In the genomic region with DNA sequence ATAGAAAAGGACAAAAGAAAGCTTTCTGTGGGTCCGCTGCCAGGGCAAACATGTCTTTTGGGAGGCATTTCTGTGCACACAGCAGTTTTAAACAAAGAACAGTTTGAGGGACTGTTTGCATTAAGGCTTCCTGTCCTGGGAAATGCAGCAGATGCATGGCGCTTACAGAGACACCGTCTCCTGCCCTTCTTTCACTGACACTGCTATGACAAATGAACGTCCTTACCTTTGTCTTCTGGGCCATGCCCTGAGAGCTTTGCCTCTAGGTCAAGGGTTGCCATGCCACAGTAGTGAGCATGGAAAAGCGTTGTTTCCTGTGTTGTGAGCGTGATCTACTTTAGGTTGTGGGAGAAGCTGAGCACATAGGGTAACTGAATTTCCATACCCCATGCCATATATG, we compare ENCODE assay signal across 22 mouse cellular contexts. TPM values are rescaled to one million over a fixed set of nuclear protein-coding genes. Genes with fewer than 3 reads are reported as not detected.
DNase-seq lines count a peak whose midpoint lies in the region; ATAC-seq and TF ChIP-seq lines count a peak whose summit lies in the region.
"Had no signal": no experiment of that assay in that cellular context is flagged by ENCODE, and none has a peak within 500 bp of the region (broad histone marks: within the 10 kb centered on the region; RNA-seq: fewer than 3 reads in every experiment).

No protein-coding gene starts in this region.

- H3K4me3 ChIP-seq in gastrocnemius, adult 2 months = no peak overlapping the region
- H3K4me3 ChIP-seq in lung, embryonic 15.5 days = no peak overlapping the region
- peak overlapping the region in 1 of 3 experiments; percentile 22 for H3K4me3 ChIP-seq in CH12.LX (replicated peaks in 1 of 3; ENCODE audit: low read depth in 2 of 3, low read length in 2 of 3, poor library complexity in 1 of 3)
- H3K4me3 ChIP-seq: erythroblast, embryonic 14.5 days; forebrain, embryonic 13.5 days; heart, adult 2 months; hindbrain, embryonic 15.5 days; limb, embryonic 12.5 days; liver, embryonic 12.5 days; neural tube, embryonic 13.5 days had no signal

- H3K36me3 ChIP-seq in lung, embryonic 15.5 days = no peaks in the 10 kb centered on the region
- peaks cover 0 to 48% of the 10 kb centered on the region in 2 experiments for H3K36me3 ChIP-seq in CH12.LX (replicated peaks in 1 of 2; ENCODE audit: control insufficient read depth in 1 of 2, insufficient read depth in 1 of 2, low read length in 1 of 2)
- H3K36me3 ChIP-seq: hindbrain, embryonic 15.5 days; limb, embryonic 12.5 days; liver, embryonic 12.5 days; neural tube, embryonic 13.5 days had no signal

- peak overlapping the region; percentile 87 for H3K27ac ChIP-seq in gastrocnemius, adult 2 months
- peak overlapping the region; percentile 46 for H3K27ac ChIP-seq in lung, embryonic 15.5 days
- H3K27ac ChIP-seq in CH12.LX (ENCODE audit: insufficient read depth, low read depth) = peak overlapping the region; percentile 37; the same call in 1 of the 2 replicates
- H3K27ac ChIP-seq: forebrain, embryonic 13.5 days; hindbrain, embryonic 15.5 days; limb, embryonic 12.5 days; liver, embryonic 12.5 days; neural tube, embryonic 13.5 days had no signal

- intact Hi-C loops in gastrocnemius, adult 2 months (cut with DNase I) = no loop called here

- no peak for TF ChIP-seq EP300 in CH12.LX (IDR thresholded peaks at IDR 0.05; ENCODE audit: low read length)

- peak; percentile 40; the same call in 1 of the 2 replicates for ATAC-seq in lung, embryonic 15.5 days (ENCODE audit: borderline replicate concordance, extremely low read depth, low FRiP score, low TSS enrichment)
- ATAC-seq: forebrain, embryonic 13.5 days; liver, embryonic 12.5 days had no signal

- H3K9ac ChIP-seq in lung, embryonic 15.5 days = no peak overlapping the region
- H3K9ac ChIP-seq in CH12.LX (ENCODE audit: insufficient read depth, low read depth) = peak overlapping the region; percentile 34; the same call in 1 of the 2 replicates
- H3K9ac ChIP-seq: forebrain, embryonic 13.5 days; hindbrain, embryonic 15.5 days; limb, embryonic 12.5 days; liver, embryonic 12.5 days; neural tube, embryonic 13.5 days had no signal

- H3K4me2 ChIP-seq in lung, embryonic 15.5 days = no peak overlapping the region
- H3K4me2 ChIP-seq in CH12.LX (ENCODE audit: insufficient read depth, low read depth, poor library complexity, severe bottlenecking) = peak overlapping the region; percentile 33
- H3K4me2 ChIP-seq: forebrain, embryonic 13.5 days; hindbrain, embryonic 15.5 days; limb, embryonic 12.5 days; liver, embryonic 12.5 days; neural tube, embryonic 13.5 days had no signal

- no peaks in the 10 kb centered on the region for H3K27me3 ChIP-seq in lung, embryonic 15.5 days
- no peaks in the 10 kb centered on the region for H3K27me3 ChIP-seq in CH12.LX (replicated peaks)
- H3K27me3 ChIP-seq: forebrain, embryonic 13.5 days; hindbrain, embryonic 15.5 days; limb, embryonic 12.5 days; liver, embryonic 12.5 days; neural tube, embryonic 13.5 days had no signal

- 29% methylated on average over 6 of the region's 6 CpGs for WGBS in lung, embryonic 15.5 days

- peaks cover 19% of the 10 kb centered on the region; the same call in 1 of the 2 replicates for H3K4me1 ChIP-seq in lung, embryonic 15.5 days
- peaks cover 54 to 94% of the 10 kb centered on the region in 2 experiments for H3K4me1 ChIP-seq in CH12.LX (ENCODE audit: control insufficient read depth in 1 of 2, insufficient read depth in 2 of 2)
- H3K4me1 ChIP-seq: forebrain, embryonic 13.5 days; limb, embryonic 12.5 days had no signal

- dilution Hi-C loops in CH12.LX (cut with MboI; ENCODE audit: extremely low pct_ligation_motif_present, extremely low pct_unique_long_range_greater_than_20kb, low sequenced_read_pairs) = no loop called here

- no peak for TF ChIP-seq POLR2A in CH12.LX (IDR thresholded peaks at IDR 0.05; ENCODE audit: low read depth, low read length)

- no peak for TF ChIP-seq CTCF in gastrocnemius, adult 2 months (IDR thresholded peaks at IDR 0.05)
- TF ChIP-seq CTCF in CH12.LX (conservative IDR thresholded peaks at IDR 0.05 in 1 of 2, IDR thresholded peaks at IDR 0.05 in 1 of 2; ENCODE audit: low read depth in 2 of 2, low read length in 2 of 2) = no peak

- no peak for DNase-seq in gastrocnemius, adult 2 months
- no peak for DNase-seq in gastrocnemius, adult 18-20 months (ENCODE audit: low spot score)
- no peak for DNase-seq in lung, postnatal 25 days (ENCODE audit: low spot score)
- DNase-seq in CH12.LX (ENCODE audit: extremely low read depth) = no peak
- DNase-seq in naive thymus-derived CD4-positive, alpha-beta T cell, adult 2 months (ENCODE audit: low read depth) = peak; percentile 41
- DNase-seq in layer of hippocampus, postnatal 10 days (ENCODE audit: low spot score in 2 of 2) = no peak
- DNase-seq: adrenal gland, adult 8-10 months; B cell, adult 2 months; cerebellum, adult 9-11 months; gastrocnemius, postnatal 25 days; heart, adult 2 months; heart, postnatal 10 days; kidney, adult 11 months; lung, postnatal 36 days; thymus, adult 2 months had no signal

- H3K79me2 ChIP-seq in CH12.LX (replicated peaks; ENCODE audit: control insufficient read depth, extremely low read depth, insufficient read depth, poor library complexity, severe bottlenecking) = peaks cover 13% of the 10 kb centered on the region

- in situ Hi-C loops in CH12.LX (cut with MboI; ENCODE audit: low pct_ligation_motif_present, low pct_unique_long_range_greater_than_20kb, low sequenced_read_pairs) = no loop called here

- no peak for TF ChIP-seq RAD21 in CH12.LX (IDR thresholded peaks at IDR 0.05; ENCODE audit: low read depth, low read length)

- H3K9me3 ChIP-seq in lung, embryonic 15.5 days = no peaks in the 10 kb centered on the region
- H3K9me3 ChIP-seq in CH12.LX (replicated peaks; ENCODE audit: low read length) = no peaks in the 10 kb centered on the region
- H3K9me3 ChIP-seq: forebrain, embryonic 13.5 days; hindbrain, embryonic 15.5 days; limb, embryonic 12.5 days; liver, embryonic 12.5 days; neural tube, embryonic 13.5 days had no signal

TF ChIP-seq in CH12.LX, 34 proteins besides CTCF, POLR2A, EP300 and RAD21:
- TF ChIP-seq POLR2AphosphoS2 (IDR thresholded peaks at IDR 0.05; ENCODE audit: low read depth, low read length) = no peak
- TF ChIP-seq JUN (IDR thresholded peaks at IDR 0.05; ENCODE audit: insufficient read depth, low read depth, low read length) = no peak
- TF ChIP-seq BHLHE40 (IDR thresholded peaks at IDR 0.05; ENCODE audit: low read depth, low read length) = no peak
- TF ChIP-seq CHD1 (IDR thresholded peaks at IDR 0.05; ENCODE audit: low read depth, low read length) = no peak
- TF ChIP-seq ZMIZ1 (IDR thresholded peaks at IDR 0.05; ENCODE audit: low read depth, low read length) = no peak
- TF ChIP-seq HCFC1 (IDR thresholded peaks at IDR 0.05; ENCODE audit: low read depth, low read length) = no peak
- no peak for TF ChIP-seq RCOR1 (conservative IDR thresholded peaks at IDR 0.05; ENCODE audit: low read depth, low read length)
- TF ChIP-seq MEF2A (IDR thresholded peaks at IDR 0.05; ENCODE audit: borderline replicate concordance, low read depth, low read length) = no peak
- TF ChIP-seq UBTF (IDR thresholded peaks at IDR 0.05; ENCODE audit: low read depth, low read length) = no peak
- TF ChIP-seq TCF12 (IDR thresholded peaks at IDR 0.05; ENCODE audit: low read depth, low read length) = no peak
- no peak for TF ChIP-seq TBP (conservative IDR thresholded peaks at IDR 0.05; ENCODE audit: low read depth, low read length)
- no peak for TF ChIP-seq NELFE (IDR thresholded peaks at IDR 0.05; ENCODE audit: low read depth, low read length)
- no peak for TF ChIP-seq ETS1 (conservative IDR thresholded peaks at IDR 0.05; ENCODE audit: low read depth, low read length)
- TF ChIP-seq SIN3A (IDR thresholded peaks at IDR 0.05; ENCODE audit: low read length) = no peak
- TF ChIP-seq PAX5 (IDR thresholded peaks at IDR 0.05; ENCODE audit: low read length) = no peak
- TF ChIP-seq KAT2A (IDR thresholded peaks at IDR 0.05; ENCODE audit: insufficient replicate concordance, low read length) = no peak

RNA-seq across cellular contexts. Expression of gene Cd5, which starts 19.9 kb away (rescaled TPM):
- not detected for total RNA-seq in gastrocnemius, adult 2 months (2021)
- total RNA-seq in gastrocnemius, adult 18-20 months (2021) = not detected
- 0.45 and 0.91 TPM in 2 replicates for polyA plus RNA-seq in lung, embryonic 15.5 days (2015; fragmentation: Nextera tagmentation; extraction: Ambion mirVana)
- total RNA-seq in CH12.LX (2012; rRNA removed) (8.7 and 9.9 TPM in 2 replicates), CH12.LX (2014; rRNA removed) (17.7 and 20.7 TPM in 2 replicates)
- polyA plus RNA-seq in CH12.LX (2012; ENCODE audit: insufficient read length, low read depth) = 46.8 and 51.4 TPM in 2 replicates
- total RNA-seq in layer of hippocampus, postnatal 10 days (2021) = under 1 TPM; 0.29 to 0.32 TPM
- polyA plus RNA-seq: erythroblast, embryonic 14.5 days; forebrain, embryonic 13.5 days; liver, embryonic 12.5 days had no signal

Comparison
In these comparisons a context has a peak if more than half of its experiments do, and no peak if none do; other contexts are left out.
1. H3K27ac ChIP-seq: peak in every context shown above with its lines; median percentile 87 in gastrocnemius, adult 2 months; 46 in lung, embryonic 15.5 days; 37 in CH12.LX.
2. RNA of gene Cd5, which starts 19.9 kb away (total RNA-seq): 8.7 to 20.7 TPM in CH12.LX; 0.29 to 0.32 TPM in layer of hippocampus, postnatal 10 days, not detected in gastrocnemius, adult 2 months and not detected in gastrocnemius, adult 18-20 months; every median in the first group is over 4 times any median in the second.